Mouse (Mus musculus): ENCODE measurements around the gene Slc38a8.
A peak's percentile ranks its signal among the peaks of the same experiment; 100 is the strongest.

Slc38a8 gene

GRCm38 (mm10) chr8:119438876-119439275, 62.6 kb downstream of the Slc38a8 start:
- DNase-seq (ENCODE audit: low read depth, low spot score): no peak

GRCm38 (mm10) chr8:119437506-119437905, 64.0 kb downstream of the Slc38a8 start:
- DNase-seq (ENCODE audit: low read depth, low spot score): no peak

- DNase-seq (ENCODE audit: low read depth, low spot score): peak; percentile 92
Observed at GRCm38 (mm10) chr8:119436933-119437332, 64.6 kb downstream of the Slc38a8 start.

GRCm38 (mm10) chr8:119436331-119436730, 65.2 kb downstream of the Slc38a8 start:
- no peak for DNase-seq (ENCODE audit: low read depth, low spot score)

GRCm38 (mm10) chr8:119435527-119435926, 66.0 kb downstream of the Slc38a8 start:
- DNase-seq (ENCODE audit: low read depth, low spot score): no peak

- no peak for DNase-seq (ENCODE audit: low read depth, low spot score)
Observed at GRCm38 (mm10) chr8:119434569-119434968, 66.9 kb downstream of the Slc38a8 start.

GRCm38 (mm10) chr8:119433582-119434174, 67.8 kb downstream of the Slc38a8 start, which contains the start of gene Osgin1:
Gene Osgin1, plus strand, starts transcription at chr8:119434124.
- no peak for DNase-seq (ENCODE audit: low read depth, low spot score)

GRCm38 (mm10) chr8:119432372-119432771, 69.1 kb downstream of the Slc38a8 start:
- DNase-seq (ENCODE audit: low read depth, low spot score): no peak

GRCm38 (mm10) chr8:119430690-119431089, 70.8 kb downstream of the Slc38a8 start:
- no peak for DNase-seq (ENCODE audit: low read depth, low spot score)

GRCm38 (mm10) chr8:119430250-119430649, 71.2 kb downstream of the Slc38a8 start:
- DNase-seq (ENCODE audit: low read depth, low spot score): no peak
